Mouse (Mus musculus) kidney, embryonic 14.5 days (tissue): ENCODE results near the gene Sugct. TPM values are rescaled to one million over a fixed set of nuclear protein-coding genes. Genes with fewer than 3 reads are reported as not detected.
"Not testable (repeated sequence)": the region's sequence is repeated elsewhere in the genome, so short reads cannot be mapped to it uniquely, and the experiment has no call there.

Experiments used
- ATAC-seq: fragments of 200-750 bp; cut with Nextera tagmentation; 2 replicates; pipeline ENCODE4 v1.8.0; 2017; ENCODE audit warnings: moderate number of reproducible peaks, mild to moderate bottlenecking, moderate TSS enrichment, moderate library complexity; ENCODE audit not compliant: low FRiP score, low TSS enrichment
- H3K27ac ChIP-seq: fragments of 300-500 bp; sonication (generic); 2 replicates; pipeline ENCODE4 v1.5.1; 2014; ENCODE audit warnings: low read depth, mild to moderate bottlenecking, low read length, moderate library complexity, mixed read lengths
- H3K27me3 ChIP-seq: fragments of 300-500 bp; sonication (generic); 2 replicates; pipeline ENCODE4 v1.6.1; 2014; ENCODE audit warnings: mild to moderate bottlenecking, low read length; ENCODE audit not compliant: control insufficient read depth, insufficient read depth
- H3K36me3 ChIP-seq: fragments of 300-500 bp; sonication (generic); 2 replicates; pipeline ENCODE4 v1.6.1; 2014; ENCODE audit warnings: low read length, mixed read lengths; ENCODE audit not compliant: control insufficient read depth, insufficient read depth
- H3K4me1 ChIP-seq: fragments of 300-500 bp; sonication (generic); 2 replicates; pipeline ENCODE4 v1.6.1; 2014; ENCODE audit warnings: low read length, mixed read lengths; ENCODE audit not compliant: control insufficient read depth, insufficient read depth
- H3K4me2 ChIP-seq: fragments of 300-500 bp; sonication (generic); replicated peaks from 2 replicates; pipeline ENCODE4 v1.6.1; 2014; ENCODE audit warnings: low read depth, mild to moderate bottlenecking, low read length
- H3K4me3 ChIP-seq: fragments of 300-500 bp; sonication (generic); 2 replicates; pipeline ENCODE4 v1.5.1; 2014; ENCODE audit warnings: mild to moderate bottlenecking, low read length
- H3K9ac ChIP-seq: fragments of 300-500 bp; sonication (generic); 2 replicates; pipeline ENCODE4 v1.6.1; 2014; ENCODE audit warnings: low read depth, mild to moderate bottlenecking, low read length, moderate library complexity
- H3K9me3 ChIP-seq: fragments of 300-500 bp; sonication (generic); 2 replicates; pipeline ENCODE4 v1.6.1; 2016; ENCODE audit warnings: low read length; ENCODE audit not compliant: control insufficient read depth
- WGBS: fragments of 180-500 bp; shearing (Covaris S2); extraction: QIAGEN DNeasy Blood & Tissue Kit; methylation state at CpG from one replicate; pipeline ENCODE4 v1.1.7; 2014; 5-methylcytosine and 5-hydroxymethylcytosine counted together
- polyA plus RNA-seq: library from polyadenylated mRNA; unstranded; fragments of >200 nt; fragmentation: Nextera tagmentation; extraction: Ambion mirVana; gene quantifications from 2 replicates; pipeline ENCODE4 v1.2.1, GENCODE M21; 2014

Gene Sugct
- polyA plus RNA-seq, 1 experiment from 2014 or later: 6.9 TPM

DNA sequence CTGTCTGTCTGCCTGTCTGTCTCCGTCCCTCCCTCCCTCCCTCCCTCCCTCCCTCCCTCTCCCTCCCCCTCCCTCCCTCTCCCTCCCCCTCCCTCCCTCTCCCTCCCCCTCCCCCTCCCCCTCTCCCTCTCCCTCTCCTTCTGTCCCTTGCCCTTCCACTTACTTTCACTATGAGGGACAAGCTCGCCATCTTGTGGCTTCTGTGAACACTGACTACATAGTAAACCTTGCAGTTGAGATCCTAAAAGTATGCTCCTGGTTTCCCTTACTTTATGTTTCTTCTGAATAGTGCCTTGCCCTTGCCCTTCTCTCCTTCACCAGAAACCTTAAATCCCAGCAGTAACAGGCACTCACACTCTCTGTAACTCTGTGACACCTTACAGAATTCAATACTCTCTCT lies 113.7 kb downstream of the Sugct start:
- H3K9ac ChIP-seq: no peak overlapping the region
- H3K36me3 ChIP-seq: no peaks in the 10 kb centered on the region
- no peaks in the 10 kb centered on the region for H3K4me1 ChIP-seq
- H3K27me3 ChIP-seq: no peaks in the 10 kb centered on the region
- H3K4me3 ChIP-seq: no peak overlapping the region
- no peaks in the 10 kb centered on the region for H3K9me3 ChIP-seq
- no peak for ATAC-seq
- no peak overlapping the region for H3K27ac ChIP-seq
- 19% methylated on average over 2 of the region's 2 CpGs for WGBS
- H3K4me2 ChIP-seq: no peak overlapping the region

DNA sequence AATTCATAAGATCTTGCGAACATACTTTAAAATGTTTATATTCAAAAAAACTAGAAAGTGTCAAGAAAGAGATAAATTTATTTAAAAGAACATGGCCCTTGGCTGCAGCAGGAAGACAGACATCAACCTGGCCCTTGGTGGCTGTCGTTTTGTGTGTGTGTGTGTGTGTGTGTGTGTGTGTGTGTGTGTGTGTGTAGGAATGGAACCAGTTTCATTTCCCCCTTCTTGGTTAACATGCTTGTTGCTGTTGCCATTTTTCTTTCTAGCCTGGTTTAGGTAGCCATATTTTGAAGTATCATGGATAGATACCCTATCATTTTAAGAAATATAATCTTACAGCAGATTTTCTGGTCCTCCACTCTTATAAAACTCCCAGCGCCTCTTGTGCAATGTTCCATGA lies 136.0 kb downstream of the Sugct start:
- WGBS: 89% methylated on average over 3 of the region's 3 CpGs
- H3K4me1 ChIP-seq: no peaks in the 10 kb centered on the region
- no peak overlapping the region for H3K4me3 ChIP-seq
- H3K36me3 ChIP-seq: no peaks in the 10 kb centered on the region
- H3K27ac ChIP-seq: no peak overlapping the region
- ATAC-seq: no peak
- no peaks in the 10 kb centered on the region for H3K27me3 ChIP-seq
- no peaks in the 10 kb centered on the region for H3K9me3 ChIP-seq
- H3K4me2 ChIP-seq: no peak overlapping the region
- no peak overlapping the region for H3K9ac ChIP-seq

DNA sequence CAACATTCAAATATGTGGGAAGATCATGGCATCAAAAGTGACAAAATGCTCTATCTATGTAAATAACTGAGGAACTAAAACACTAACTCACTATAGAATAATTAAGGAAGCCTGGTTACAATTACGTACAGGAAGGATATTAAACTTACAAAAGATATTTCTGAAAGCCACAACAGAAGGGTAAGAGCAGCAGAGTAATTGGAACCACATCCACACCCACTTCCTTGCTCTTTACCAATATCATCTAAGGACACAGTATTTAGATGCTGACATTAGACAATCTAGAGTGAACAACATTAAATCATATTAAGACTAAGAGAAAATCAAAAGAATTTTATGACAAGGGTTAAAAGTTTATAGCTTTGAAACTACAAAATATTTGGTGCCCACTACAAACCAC lies 159.0 kb downstream of the Sugct start:
- Histone ChIP-seq H3K9ac (no peak overlapping the region), H3K4me3 (no peak overlapping the region), H3K4me2 (no peak overlapping the region), H3K27me3 (no peaks in the 10 kb centered on the region), H3K27ac (no peak overlapping the region), H3K9me3 (no peaks in the 10 kb centered on the region), H3K36me3 (no peaks in the 10 kb centered on the region), H3K4me1 (no peaks in the 10 kb centered on the region)
- WGBS: 82% methylated on average over 1 of the region's 1 CpGs
- ATAC-seq: no peak

DNA sequence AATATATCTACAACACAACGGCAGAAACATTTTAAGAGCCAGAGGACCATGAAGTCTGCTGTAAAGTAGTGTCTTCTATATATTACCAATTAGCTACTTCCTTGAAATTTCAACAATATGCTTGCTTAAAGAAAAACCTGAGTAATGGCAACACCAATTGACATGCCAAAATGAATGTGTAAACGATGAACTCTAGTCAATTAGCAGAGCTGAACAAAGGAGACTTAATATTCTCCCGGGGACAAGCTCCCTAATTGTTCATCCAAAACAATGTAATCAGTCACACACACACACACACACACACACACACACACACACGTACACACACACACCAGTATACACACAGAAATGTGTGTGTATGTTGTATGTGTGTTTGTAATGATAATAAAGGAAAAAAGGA lies 160.5 kb downstream of the Sugct start:
- no peaks in the 10 kb centered on the region for H3K36me3 ChIP-seq
- no peak overlapping the region for H3K4me2 ChIP-seq
- 77% methylated on average over 4 of the region's 4 CpGs for WGBS
- ATAC-seq: no peak
- no peaks in the 10 kb centered on the region for H3K27me3 ChIP-seq
- no peak overlapping the region for H3K4me3 ChIP-seq
- H3K9ac ChIP-seq: no peak overlapping the region
- no peaks in the 10 kb centered on the region for H3K4me1 ChIP-seq
- no peaks in the 10 kb centered on the region for H3K9me3 ChIP-seq
- H3K27ac ChIP-seq: no peak overlapping the region

DNA sequence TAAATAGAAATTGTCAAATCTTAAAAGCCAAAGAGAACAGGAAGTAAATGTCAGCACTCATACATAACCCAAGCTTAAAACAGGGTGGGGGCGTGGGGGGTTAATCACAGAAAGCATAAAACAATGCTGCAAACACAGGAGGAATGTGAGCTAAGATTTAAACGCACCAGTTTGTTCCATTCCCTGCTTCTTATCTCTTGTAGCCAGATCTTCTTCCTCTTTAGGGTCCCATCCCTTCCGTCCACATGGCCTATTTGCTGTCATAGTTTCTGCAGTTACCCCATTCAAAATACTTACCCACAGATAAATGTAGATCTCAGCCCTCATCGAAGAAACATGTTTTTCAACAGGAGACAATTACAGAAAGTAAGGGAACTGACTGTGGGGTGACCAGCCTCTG lies 160.9 kb downstream of the Sugct start:
- H3K27ac ChIP-seq: no peak overlapping the region
- H3K4me1 ChIP-seq: no peaks in the 10 kb centered on the region
- ATAC-seq: no peak
- no peaks in the 10 kb centered on the region for H3K27me3 ChIP-seq
- no peak overlapping the region for H3K4me3 ChIP-seq
- no peak overlapping the region for H3K9ac ChIP-seq
- H3K4me2 ChIP-seq: no peak overlapping the region
- H3K9me3 ChIP-seq: no peaks in the 10 kb centered on the region
- H3K36me3 ChIP-seq: no peaks in the 10 kb centered on the region
- WGBS: 67% methylated on average over 4 of the region's 4 CpGs

DNA sequence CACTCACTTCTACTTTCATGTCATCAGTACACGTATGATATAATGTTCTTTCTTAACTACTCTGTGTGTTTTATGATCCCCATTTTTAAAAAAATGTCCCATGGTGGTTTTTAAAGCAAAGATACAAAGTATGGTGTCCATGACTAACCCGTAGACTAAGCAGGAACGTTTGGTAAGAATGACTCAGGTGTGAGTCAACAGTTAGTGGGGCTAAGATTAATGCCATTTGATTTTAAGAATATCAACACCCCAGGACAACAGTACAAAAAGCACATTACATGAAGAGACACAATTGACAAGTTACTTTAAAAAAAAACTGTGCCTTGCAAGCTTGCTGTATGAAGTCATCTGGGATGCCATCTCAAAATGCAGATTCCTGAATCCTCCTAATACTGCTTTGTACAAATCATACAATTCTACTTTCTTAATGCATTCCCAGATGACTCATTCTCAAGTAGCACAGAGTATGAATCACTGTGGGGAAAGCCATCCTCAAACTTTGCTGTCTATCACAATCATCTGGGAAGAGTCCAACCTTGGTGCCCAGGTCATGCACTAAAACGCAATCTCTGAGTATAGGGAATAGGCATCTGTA lies 184.1 kb downstream of the Sugct start:
- Histone ChIP-seq H3K4me3 (no peak overlapping the region), H3K4me2 (no peak overlapping the region), H3K9ac (no peak overlapping the region), H3K27me3 (no peaks in the 10 kb centered on the region), H3K36me3 (no peaks in the 10 kb centered on the region), H3K9me3 (no peaks in the 10 kb centered on the region), H3K27ac (no peak overlapping the region), H3K4me1 (no peaks in the 10 kb centered on the region)
- 75% methylated on average over 4 of the region's 4 CpGs for WGBS
- no peak for ATAC-seq

DNA sequence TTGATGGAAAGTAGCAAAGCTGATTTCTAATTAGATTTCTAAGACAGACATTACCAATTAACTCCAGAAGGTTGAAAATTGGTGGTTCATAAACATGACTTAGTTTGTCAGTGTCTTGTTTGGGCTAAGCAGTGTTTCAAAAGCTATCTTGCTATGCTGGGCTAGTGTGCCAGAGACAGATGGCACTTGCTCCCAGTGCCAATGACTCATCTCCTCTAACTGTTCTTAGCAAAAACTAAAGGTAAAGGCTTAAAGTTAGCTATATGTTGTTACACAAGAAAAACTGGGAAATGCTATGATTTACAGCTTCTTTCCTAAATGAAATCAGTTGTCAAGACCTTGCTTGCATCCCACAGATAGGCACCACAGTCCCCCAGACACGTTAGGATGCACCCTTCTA lies 200.4 kb downstream of the Sugct start:
- Histone ChIP-seq H3K4me2 (no peak overlapping the region), H3K4me3 (no peak overlapping the region), H3K9ac (no peak overlapping the region), H3K36me3 (no peaks in the 10 kb centered on the region), H3K27ac (no peak overlapping the region), H3K4me1 (no peaks in the 10 kb centered on the region), H3K9me3 (no peaks in the 10 kb centered on the region), H3K27me3 (no peaks in the 10 kb centered on the region)
- WGBS: 81% methylated on average over 1 of the region's 1 CpGs
- no peak for ATAC-seq

DNA sequence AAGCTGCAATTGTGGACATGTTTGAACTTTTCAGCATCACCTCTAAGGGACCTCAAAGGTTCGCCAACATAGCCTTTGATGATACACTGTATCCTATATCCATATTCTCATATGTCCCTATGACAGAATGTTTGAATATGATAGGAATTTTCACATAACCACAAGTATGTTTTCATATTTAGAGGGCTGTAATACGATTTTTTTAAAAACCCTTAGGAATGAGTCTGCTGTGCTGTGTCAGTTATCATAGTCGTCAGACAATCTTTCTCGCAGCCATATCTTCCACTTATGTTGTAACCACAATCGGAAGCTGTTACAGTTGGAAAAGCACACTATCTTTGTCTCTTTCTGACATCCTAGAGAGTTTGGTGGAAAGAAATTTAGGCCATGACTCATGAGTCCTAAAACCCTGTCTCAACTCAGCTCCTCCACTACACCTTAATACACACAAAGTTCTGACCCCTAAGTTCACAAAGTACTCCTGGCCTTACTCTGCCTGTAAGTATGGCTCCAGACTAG lies 201.2 kb downstream of the Sugct start:
- Histone ChIP-seq H3K4me2 (no peak overlapping the region), H3K9me3 (no peaks in the 10 kb centered on the region), H3K27me3 (no peaks in the 10 kb centered on the region), H3K27ac (no peak overlapping the region), H3K4me1 (no peaks in the 10 kb centered on the region), H3K9ac (no peak overlapping the region), H3K36me3 (no peaks in the 10 kb centered on the region), H3K4me3 (no peak overlapping the region)
- no peak for ATAC-seq
- WGBS: 89% methylated on average over 5 of the region's 5 CpGs

DNA sequence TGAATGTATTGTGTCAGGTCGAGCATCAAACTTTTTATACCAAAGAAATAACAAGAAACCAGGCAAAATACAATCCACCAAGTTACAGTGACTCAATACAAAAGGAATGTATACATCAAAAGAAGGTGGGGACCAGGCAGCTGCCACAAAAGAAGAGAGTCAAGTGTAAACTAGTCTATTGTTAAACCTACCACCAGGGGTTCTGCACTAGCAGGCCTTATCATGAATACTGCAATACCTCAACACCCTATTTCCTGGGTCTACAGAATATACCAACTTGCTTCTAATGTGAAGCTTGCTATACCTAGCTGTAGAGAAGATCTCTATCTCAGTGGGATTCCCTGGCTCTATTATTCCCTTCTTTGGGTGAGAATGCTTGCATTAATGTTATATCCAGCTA lies 237.4 kb downstream of the Sugct start:
- H3K27me3 ChIP-seq, H3K4me1 ChIP-seq, H3K9ac ChIP-seq, H3K36me3 ChIP-seq, ATAC-seq, H3K27ac ChIP-seq, H3K4me2 ChIP-seq, H3K9me3 ChIP-seq, H3K4me3 ChIP-seq: not testable (repeated sequence)
- 33% methylated on average over 1 of the region's 1 CpGs for WGBS
